Mouse (Mus musculus) bone marrow, adult 2 months (tissue): ENCODE measurements around the gene Cubn.

Experiments
- CTCF ChIP-seq: fragments of 200-500 bp; IDR thresholded peaks from 2 replicates; pipeline ENCODE4 v1.5.1; 2011; ENCODE audit warnings: low read length, control low read depth; ENCODE audit not compliant: control insufficient read depth, insufficient read depth
- POLR2A ChIP-seq: fragments of 200-500 bp; IDR thresholded peaks from 2 replicates; pipeline ENCODE4 v1.6.1; 2011; ENCODE audit warnings: low read depth, mild to moderate bottlenecking, control low read depth, low read length, borderline replicate concordance; ENCODE audit not compliant: control insufficient read depth

GRCm38 (mm10) chr2:13523540-13524456, 32.2 kb upstream of the Cubn start:
- no peak for TF ChIP-seq CTCF
- no peak for TF ChIP-seq POLR2A
